Mouse (Mus musculus): Measurements from ENCODE around the gene Ctbs.
A peak's percentile ranks its signal among the peaks of the same experiment; 100 is the strongest.

Gene Ctbs

DNA sequence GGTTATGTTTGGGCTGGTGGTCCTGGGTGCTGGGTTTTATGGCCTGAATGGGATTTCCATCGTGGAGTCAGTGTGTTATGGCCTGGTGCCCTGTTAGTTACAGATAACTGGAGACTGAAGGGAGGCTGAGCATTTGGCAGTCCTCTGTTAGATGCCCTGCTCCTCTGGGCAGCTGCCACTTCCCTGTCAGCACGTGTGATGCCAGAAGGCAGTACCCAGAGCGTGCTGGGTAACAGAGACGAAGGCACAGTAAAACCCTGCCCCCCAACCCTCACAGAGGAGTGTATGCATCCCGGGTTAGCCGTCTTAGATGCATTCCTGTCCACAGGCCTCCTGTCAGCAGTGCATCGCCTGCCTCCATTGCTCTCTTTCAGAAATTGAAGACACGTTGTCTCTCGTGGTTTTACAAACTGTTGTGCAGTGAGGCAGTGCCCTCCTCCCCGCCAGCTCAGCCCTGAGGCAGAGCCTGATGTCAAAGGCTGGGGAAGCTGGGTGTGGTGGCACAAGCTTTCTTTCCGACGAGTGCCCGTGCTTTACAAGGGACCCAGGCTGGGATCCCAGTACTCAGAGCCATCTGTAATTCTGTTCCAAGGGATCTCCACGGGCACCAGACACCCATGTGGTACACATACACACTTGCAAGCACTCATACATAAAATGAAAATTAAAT lies 15.8 kb upstream of the Ctbs start:
- DNase-seq, result no peak

DNA sequence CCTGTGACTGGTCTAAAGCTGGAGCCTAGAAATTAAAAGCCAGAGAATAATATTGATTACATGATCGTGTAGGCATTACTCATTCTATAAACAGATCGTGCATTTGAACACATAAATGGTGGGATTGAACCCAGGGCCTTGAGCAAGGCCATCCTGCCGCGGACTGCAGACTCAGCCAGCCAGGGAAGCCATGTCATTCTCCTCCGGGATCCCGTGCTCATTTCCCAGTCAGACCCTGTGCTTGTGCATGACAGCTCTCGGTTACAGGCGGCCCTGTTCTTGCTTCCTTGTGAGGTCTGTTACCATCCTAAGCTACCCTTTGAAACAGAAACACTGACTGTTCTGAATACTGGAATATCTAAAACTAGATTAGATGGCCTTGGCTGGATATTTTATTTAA lies 14.9 kb upstream of the Ctbs start:
- DNase-seq, result no peak

DNA sequence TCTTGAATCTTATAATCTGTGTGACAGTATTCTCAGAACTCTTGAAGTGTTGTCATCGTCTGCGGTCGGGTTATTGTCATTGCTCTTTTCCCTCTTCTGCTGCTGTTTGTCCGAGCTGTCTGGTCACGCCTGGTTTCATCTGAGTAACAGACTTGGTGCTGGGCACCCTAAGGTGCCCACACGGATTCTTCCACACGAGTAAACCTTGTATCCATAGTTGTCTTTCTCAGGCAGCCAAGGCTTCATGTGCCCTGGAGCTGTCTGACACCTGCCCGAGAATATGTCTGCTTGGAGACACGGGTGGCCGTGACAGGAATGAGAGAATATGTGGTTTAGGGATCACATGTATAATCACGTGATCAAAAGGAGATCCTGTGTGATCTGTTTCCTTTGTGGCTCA lies 14.1 kb upstream of the Ctbs start:
- no peak for DNase-seq

DNA sequence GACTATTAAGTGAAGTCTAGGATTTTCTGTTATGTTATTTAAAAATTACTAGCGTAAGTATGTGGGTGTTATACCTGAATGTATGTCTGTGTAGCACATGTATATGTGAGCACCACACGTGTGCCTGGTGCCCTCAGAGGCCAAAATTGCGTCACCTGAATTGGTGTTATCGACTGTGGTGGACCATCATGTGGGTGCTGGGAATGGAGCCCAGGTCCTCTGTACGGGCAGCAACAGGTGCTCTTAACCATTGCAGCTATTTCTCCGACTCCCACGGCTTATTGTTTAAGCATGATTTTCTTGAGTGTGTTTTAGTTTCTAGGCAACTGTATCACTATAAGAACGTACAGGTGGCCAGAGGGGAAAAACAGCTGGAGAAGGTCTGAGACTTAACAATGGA lies 13.5 kb upstream of the Ctbs start:
- DNase-seq, result no peak

DNA sequence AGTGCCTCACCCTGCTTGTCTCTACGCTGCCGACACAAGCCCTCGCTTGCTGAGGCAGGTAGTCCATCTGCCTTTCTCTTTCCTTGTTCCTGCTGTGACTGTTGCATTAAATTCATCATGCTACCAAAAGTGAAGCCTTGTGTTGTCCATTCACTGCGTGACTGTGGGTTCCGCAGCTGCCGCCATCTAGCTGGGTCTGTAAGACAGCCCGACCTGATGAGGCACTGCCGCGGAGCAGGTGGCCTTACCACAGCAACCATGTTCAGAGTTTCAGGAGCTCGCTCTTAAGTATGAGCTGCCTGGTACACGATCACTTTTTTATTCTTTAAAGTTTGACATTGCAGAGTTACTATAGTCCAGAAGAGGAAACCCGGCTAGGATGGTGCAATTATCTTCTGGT lies 9.6 kb upstream of the Ctbs start:
- no peak for DNase-seq

DNA sequence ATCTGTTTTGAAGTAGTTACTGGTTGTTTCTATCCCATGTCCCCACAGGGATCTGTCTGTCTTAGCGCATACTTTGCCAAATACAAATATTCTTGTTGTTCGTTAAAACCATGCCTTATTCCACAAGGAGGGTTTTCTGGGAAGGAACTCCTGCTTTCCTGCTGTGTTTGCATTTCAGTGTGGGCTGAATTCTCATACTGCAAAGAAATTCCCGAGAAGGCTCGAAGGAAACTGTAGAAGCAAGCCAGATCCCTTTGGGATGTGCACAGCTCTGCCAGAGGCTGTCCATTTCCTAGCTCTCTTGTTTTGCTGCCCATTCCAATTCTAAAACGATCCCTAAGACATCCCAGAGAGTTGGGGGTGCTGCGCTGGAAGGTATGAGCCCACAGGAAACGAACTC lies 9.2 kb upstream of the Ctbs start:
- DNase-seq, result no peak

DNA sequence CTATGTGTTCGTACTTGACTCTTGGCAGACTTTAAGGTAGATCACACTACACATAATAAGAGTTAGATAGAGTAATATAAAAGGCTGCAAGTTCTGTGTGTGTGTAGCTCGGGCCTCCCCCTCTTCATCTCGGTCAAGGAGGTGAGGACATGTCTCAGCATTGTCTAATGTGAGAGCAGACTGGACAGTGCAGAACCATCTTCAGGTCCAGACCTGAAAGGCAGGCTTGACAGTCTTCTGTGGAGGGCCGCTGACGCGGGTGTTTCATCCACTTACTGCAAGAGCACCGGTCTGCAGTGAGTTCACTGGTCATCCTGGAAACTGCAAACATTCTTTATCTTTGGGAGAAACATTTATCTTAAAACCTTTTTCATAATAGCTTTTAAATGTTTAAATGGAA lies 7.1 kb upstream of the Ctbs start:
- no peak for DNase-seq

DNA sequence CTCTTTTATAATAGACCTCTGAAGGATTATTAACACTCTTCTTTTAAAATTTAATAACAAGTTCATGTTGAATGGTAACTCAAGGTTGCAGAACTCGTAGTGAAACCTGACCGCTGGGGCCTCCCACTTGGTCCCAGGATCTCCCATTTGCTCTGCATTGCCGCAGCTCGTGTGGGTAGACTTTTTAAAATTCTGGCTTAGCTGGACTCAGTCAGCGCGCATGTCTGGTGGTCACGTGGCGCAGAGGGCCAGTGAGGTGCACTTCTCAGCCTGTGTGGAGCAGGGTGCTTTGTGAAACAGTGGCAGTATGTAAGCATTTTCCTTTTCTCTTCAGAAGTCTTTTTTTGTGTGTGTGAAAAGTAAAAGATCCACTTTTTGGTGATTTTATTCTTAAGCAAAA lies 6.7 kb upstream of the Ctbs start:
- DNase-seq, result no peak

DNA sequence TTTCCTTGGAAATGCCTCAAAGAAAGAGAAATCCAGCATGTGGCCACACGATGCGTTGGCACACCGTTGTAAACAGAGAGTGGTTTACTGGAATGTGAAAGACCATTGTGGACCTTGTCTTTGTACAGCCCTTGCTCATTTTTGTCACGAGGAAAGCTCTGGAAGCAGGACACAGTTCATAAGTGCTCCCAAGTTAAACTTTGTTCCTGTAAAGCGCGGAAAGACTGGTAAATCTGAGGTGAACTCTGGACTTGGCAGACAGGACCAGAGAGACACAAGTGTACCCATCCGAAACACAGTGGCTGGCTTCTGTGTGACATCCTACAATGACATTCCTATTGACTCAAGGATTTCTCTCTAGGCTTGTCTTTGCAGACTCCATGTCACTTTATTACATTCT lies 6.2 kb upstream of the Ctbs start:
- DNase-seq, result no peak

DNA sequence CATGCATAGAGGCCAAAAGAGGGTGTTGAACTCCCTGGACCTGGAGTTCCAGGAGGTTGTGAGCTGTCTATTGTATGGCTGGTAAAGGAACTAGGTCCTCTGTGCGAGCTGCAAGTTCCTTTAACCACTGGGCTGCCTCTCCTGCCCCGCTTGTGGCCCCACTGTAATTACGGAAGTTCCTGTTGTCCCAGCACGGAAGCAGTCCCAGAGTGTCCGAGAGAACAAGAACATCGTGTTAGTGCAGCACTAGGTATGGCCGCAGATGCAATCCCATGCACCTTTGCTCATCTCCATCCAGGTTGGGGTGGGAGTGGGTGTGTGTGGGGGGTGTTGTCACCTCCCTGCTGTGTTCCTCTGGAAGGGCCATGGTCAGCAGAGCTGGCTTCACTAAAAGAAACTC lies 4.7 kb upstream of the Ctbs start:
- DNase-seq, result peak; percentile 25 to 33

DNA sequence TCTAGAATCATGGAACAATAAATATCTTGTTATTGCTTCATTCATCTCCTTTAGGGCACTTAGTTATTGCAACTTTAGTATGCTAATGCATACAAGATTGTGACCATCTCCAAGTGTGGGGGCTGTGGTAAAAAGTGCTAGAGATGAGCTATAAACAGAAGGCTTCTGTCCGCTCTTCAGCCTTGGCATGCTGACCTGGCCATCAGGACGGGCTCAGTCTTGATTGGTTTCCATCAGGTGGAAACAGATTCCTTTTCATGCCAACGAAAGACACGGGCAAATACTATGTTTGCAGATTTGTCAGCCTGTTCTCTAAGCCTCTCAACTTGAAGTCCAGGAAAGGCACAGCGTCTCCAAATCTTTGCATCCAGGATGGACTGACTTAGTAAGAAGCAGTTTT lies 2.4 kb upstream of the Ctbs start:
- DNase-seq, result no peak

DNA sequence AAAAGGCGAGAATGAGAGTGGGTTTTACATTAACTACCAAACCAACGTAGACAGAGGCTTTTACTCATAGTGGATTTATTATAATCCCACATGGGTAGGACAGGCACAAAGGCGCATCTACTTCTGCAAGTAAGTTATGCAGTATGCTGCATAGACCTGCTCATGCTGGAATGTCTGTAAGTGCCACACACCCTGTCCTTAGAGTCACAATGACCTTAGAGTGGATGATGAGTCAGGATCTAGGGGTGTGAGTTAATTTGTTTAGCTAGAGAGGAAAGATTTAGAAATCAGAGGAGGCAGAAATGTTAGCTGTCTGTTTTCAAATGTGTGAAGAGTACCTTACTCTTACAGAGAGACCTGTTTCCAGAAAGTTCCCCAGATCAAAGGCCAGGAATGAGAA lies 2.0 kb upstream of the Ctbs start:
- DNase-seq, result no peak

DNA sequence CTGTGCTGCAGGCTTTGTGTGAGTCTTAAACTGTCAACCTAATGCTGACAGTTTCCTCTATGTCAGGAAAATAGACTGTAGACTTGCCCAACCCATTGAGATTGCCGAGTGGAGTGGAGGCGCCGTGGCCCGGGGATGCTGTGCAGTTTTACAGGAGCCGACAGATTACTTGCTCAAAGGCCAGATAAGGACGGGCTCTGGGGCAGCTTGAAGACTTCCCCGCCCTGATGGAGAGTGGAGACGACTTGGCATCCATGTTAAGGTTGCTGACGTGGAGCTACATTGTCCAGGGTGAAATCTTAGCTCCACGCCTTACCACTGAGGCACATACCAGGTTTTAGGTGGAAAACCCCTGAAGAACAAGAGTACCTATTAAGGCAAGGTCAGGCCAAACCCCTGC lies 1.2 kb upstream of the Ctbs start:
- no peak for DNase-seq

DNA sequence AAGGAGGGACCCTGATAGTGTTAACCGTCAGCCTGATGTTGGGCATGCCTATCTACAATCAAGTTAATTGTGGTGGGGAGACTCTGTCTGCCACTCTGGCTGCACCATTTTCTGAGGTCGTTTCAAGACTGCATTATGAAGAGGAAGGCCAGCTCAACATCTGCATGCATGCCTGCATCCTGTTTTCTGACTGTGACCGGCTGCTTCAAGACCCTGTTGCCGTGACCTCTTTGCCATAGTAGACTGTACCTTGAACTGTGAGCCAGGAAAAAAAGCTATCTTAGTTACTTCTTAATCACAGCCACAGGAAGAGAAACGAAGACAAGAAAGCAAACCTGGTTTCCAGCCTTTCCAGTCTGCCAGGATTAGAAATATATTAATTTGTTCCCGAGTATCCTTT lies 626 bp upstream of the Ctbs start:
- no peak for DNase-seq

DNA sequence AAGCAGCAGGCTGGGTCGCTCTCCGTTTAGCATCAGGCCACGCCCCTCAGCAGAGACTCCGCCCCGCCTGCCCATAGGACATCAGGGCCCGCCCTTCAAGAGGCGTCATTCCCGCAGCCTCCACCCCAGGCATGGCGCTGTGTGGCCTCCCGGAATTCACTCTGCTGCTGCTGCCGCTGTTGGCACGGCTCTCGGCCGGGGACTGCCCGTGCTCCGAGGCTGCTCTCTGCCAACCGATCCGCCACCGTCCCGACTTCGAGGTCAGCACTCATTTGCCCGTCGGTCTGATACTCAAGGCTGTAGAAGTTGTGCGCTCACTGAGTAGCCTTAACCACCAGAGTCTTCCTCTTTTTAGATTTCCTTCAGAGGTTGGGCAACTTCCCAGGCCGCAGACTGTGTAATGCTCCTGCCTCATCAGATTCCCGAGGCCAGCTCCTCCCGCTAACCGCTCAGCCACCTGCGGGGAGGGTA lies 811 bp downstream of the Ctbs start:
- peak; percentile 95 for DNase-seq

DNA sequence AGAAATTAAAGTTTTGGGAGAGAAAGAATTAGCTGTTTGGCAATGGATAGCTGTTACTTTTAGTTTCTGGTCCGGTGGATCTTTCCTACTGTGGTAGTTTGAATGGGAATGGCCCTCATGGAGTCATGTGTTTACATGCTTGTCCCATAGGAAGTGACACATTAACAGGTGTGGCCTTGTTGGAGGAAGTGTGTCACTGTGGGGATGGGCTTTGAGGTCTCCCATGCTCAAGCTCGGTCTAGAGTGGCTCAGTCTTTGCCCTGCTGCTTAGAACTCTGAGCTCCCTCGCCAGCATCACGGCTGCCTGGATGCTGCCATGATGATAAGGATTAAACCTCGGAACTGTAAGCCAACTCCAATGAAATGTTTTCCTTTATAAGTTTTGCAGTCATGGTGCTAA lies 1.8 kb downstream of the Ctbs start:
- no peak for DNase-seq

DNA sequence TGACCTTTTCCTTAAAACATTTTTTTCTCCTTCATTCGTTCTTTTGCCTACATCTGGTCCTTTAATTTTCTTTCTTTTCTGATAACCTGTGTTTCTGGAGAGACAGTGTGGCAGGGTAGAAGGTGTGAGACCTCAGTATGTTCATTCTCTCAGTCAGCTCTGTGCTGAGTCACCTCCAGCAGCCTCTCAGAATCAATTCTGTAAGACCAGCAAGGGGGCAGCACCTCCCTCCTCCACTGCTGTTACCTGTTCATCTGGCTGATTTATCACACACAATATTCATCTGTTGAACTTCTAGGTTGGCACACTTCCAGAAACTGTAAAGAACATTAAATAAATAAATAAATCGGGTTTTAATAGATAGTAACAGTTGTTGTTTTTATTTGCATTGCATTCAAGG lies 13.3 kb downstream of the Ctbs start:
- DNase-seq, result no peak

DNA sequence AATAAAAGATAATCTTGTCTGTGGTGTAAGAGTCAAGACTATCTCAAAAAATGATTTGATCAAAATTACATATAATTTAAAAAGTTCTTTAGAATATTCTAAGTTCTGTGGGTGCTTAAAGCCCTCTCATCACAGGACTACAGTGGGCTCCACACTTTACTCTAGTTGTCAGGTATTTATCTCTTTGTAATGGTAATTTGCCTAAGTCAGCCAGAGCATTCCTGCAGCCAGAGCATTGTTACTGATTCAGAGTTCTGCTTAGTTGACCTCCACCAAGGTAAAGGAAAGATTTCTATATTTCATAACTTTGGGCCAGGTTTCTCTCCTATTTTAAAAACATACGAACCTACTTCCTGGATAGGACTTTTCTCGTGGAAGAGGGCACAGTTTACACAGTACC lies 19.6 kb downstream of the Ctbs start:
- DNase-seq, result no peak

DNA sequence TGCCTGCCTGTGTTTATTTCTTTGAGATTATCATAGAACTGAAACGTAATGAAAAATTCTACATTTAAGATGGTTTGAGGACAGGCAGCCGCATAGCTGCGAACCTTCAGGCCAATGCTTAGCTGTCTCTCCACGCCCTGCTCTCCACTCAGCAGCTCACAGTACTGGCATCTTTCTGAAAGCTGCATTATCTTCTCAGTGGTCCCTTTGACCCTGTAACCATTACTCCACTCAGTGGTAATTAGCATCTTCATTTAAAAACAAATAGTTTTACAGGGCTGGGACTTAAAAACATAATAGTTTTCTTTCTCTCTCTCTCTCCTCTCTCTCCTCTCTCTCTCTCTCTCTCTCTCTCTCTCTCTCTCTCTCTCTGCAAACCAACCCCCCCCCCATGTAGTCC lies 23.1 kb downstream of the Ctbs start:
- DNase-seq, result no peak

DNA sequence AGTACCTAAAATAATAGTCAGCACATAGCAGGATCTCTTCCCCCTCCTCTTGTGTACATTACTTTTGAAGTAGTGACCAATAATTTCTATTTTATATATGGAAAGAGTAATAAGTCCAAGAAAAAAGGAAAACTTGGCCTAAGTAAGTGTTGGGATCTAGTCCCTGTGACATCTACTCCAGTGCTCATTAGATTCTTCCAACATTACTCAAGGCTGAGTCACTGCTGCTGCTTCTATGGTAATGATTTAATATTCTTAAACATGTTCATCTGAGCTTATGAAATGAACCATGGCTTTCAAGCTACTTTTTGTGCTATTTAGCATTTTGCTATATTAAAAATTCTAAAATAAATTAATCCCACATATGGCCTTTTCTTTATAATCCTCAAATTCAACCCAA lies 24.1 kb downstream of the Ctbs start:
- DNase-seq, result no peak

DNA sequence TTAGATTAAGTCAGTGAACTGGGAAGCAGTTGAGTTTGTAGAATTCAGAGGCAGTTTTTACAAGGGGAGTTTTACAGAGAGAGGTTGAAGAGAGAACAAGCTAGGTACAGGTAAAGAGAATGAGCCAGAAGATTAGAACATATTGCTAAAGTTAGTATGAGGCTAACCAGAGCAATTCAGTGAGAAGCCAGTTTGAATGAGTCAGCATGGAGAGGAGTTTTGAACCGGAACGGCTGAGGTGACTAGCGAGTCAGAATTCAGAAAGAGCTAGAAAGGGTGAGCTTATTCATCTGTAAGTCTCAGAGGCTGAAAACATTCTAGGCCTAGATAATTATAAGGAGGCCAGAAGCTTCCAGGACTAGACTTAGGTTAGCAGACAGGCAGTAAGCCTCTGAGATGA lies 24.8 kb downstream of the Ctbs start:
- DNase-seq, result no peak

DNA sequence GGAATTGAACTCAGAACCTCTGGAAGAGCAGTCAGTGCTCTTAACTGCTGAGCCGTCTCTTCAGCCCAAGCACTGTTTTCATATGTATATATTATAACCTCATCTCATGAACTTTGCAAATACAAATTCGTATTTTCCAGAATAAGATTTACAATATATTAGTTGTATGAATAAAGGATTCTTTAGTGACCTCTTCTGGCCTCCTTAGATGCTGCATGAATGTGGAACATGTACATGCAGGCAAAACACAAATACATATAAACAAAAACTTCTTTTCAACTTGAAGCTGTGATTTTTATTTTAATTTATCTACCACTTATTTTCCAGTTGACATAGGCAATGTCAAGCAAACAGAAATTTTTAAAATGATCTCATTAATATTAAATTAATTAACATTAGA lies 32.4 kb downstream of the Ctbs start:
- no peak for DNase-seq

DNA sequence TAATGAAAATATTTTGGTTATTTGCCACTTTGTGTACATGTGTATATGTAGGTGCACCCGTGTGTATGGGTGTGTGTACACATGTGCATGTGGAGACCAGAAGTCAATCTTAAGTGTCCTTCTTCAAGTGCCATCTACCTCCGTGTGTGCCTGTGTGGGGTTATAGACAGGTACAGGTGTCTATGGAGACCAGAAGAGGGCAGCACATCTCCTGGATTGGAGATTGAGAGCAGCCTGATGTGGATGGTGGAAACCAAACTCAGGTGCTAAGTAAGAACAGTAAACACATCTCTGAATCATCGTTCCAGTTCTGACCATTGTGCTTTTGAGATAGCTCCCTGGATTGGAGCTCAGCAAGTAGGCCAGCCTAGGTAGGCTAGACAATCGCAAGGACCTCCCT lies 36.9 kb downstream of the Ctbs start:
- no peak for DNase-seq

DNA sequence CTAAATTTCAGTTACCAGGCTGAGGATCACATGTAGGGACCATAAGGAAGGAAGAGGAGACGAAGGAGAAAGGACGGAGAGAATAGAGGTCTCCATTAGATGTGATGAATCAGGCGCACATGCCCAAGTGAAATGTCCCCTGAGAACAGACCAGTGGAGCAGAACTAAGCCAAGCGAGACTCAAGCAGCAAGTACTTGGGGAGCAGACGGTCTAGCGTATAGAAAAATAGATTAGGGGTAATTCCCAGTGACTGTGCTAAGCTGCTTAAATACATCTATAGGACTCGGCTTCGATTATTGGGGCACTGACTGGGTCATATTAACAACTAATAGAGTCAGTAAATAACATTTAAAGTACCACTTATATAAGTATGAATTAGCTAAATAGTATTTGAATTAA lies 45.3 kb downstream of the Ctbs start:
- no peak for DNase-seq

DNA sequence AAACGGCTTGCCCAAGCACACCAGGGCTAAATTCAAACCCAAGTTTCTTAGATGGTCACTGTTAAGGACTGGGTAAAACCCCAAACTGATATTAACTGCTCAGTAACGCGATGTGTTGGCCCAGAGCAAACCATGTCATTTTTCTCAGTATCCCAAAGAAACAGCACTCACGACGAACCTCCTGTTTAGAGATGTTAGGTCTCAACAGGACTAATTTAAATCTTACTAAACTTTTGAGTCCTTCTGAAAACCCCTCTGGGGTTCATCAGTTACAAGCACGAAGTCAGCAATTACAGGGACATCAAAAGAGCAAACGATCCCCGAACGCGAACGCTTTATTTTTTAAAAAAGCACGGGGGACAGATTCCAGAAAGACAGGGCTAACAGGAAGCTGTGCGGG lies 49.4 kb downstream of the Ctbs start:
- no peak for DNase-seq
